Mouse (Mus musculus) liver, adult 2 months (tissue): ENCODE measurements at regions not wholly inside any gene's neighbourhood (a gene's known extent, or its start where the extent isn't known, plus 50 kb on each side); places are given as distances from the start of the nearest gene placed in this dataset.

Source experiments
- DNase-seq: peaks from one replicate; pipeline ENCODE4 v3.0.0-alpha.2; 2011; ENCODE audit warnings: low read depth, low spot score; ENCODE audit errors: extremely low read depth
- H3K27ac ChIP-seq: fragments of 200-500 bp; replicated peaks from 2 replicates; pipeline ENCODE4 v1.5.1; 2012; ENCODE audit warnings: low read depth, mild to moderate bottlenecking, control low read depth, inconsistent platforms, low read length; ENCODE audit not compliant: insufficient read depth
- H3K27me3 ChIP-seq: fragments of 200-500 bp; 2 replicates; pipeline ENCODE4 v1.6.1; 2012; ENCODE audit warnings: mild to moderate bottlenecking, moderate library complexity, low read length, inconsistent platforms; ENCODE audit not compliant: control insufficient read depth, insufficient read depth
- H3K36me3 ChIP-seq: fragments of 200-500 bp; 2 replicates; pipeline ENCODE4 v1.6.1; 2012; ENCODE audit warnings: low read length, inconsistent platforms; ENCODE audit not compliant: control insufficient read depth, insufficient read depth
- H3K4me1 ChIP-seq: fragments of 200-500 bp; 2 replicates; pipeline ENCODE4 v1.6.1; 2011; ENCODE audit warnings: low read length; ENCODE audit not compliant: control insufficient read depth, insufficient read depth
- H3K4me3 ChIP-seq: fragments of 200-500 bp; 2 replicates; pipeline ENCODE4 v1.5.1; 2011; ENCODE audit warnings: low read depth, mild to moderate bottlenecking, control low read depth, low read length, moderate library complexity; ENCODE audit not compliant: insufficient read depth
- H3K79me2 ChIP-seq: fragments of 200-500 bp; 2 replicates; pipeline ENCODE4 v1.6.1; 2012; ENCODE audit warnings: inconsistent platforms, mild to moderate bottlenecking, low read length, moderate library complexity; ENCODE audit not compliant: control insufficient read depth, insufficient read depth
- H3K9ac ChIP-seq: fragments of 200-500 bp; 2 replicates; pipeline ENCODE4 v1.6.1; 2012; ENCODE audit warnings: low read depth, mild to moderate bottlenecking, control low read depth, inconsistent platforms, low read length
- CTCF ChIP-seq: fragments of 200-500 bp; IDR thresholded peaks from 2 replicates; pipeline ENCODE4 v1.5.1; 2011; ENCODE audit warnings: low read depth, low read length, control low read depth
- POLR2A ChIP-seq: fragments of 200-500 bp; IDR thresholded peaks from 2 replicates; pipeline ENCODE4 v1.6.1; 2011; ENCODE audit warnings: low read length, control low read depth; ENCODE audit not compliant: insufficient read depth; ENCODE audit errors: extremely low read depth
- WGBS: fragments of 180-500 bp; shearing (Covaris S2); methylation state at CpG from one replicate; pipeline ENCODE4 v1.1.7; 2018; 5-methylcytosine and 5-hydroxymethylcytosine counted together

DNA sequence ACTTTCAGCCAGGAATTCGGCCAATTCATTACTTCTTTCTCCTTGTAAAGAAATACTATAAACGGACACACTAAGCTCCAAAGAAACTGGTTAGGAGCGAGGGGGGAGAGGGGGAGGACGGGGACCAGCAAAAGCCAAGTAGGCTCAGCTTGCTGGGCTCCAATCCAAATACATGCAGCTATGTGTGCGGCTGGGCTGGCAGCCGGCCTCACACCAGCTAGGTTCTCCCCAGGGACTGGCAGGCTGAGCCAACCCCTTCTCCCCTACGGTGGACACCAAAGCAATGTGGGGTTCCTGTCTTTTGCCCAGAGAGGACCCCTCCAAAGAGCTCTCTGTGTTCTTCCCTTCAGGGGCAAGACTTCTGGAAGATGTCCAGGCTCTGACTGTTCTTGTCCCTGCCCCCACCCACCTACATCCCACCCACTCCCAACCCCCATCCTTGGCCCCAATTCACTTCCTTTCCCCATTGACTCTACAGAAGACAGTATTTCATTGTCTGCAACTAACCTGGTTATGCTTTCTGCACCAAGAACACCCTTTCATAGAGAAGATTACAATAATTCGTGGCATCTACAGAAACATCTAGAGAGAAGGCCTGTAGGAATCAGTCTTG is 77.4 kb upstream of the Fyn start:
- no peak for DNase-seq
- Histone ChIP-seq H3K36me3 (no peaks in the 10 kb centered on the region), H3K9ac (no peak overlapping the region), H3K27me3 (no peaks in the 10 kb centered on the region), H3K27ac (no peak overlapping the region), H3K4me1 (no peaks in the 10 kb centered on the region; the same call in 1 of the 2 replicates), H3K79me2 (no peaks in the 10 kb centered on the region), H3K4me3 (no peak overlapping the region)
- TF ChIP-seq CTCF (no peak), POLR2A (no peak)
- 63% methylated on average over 8 of the region's 8 CpGs for WGBS

DNA sequence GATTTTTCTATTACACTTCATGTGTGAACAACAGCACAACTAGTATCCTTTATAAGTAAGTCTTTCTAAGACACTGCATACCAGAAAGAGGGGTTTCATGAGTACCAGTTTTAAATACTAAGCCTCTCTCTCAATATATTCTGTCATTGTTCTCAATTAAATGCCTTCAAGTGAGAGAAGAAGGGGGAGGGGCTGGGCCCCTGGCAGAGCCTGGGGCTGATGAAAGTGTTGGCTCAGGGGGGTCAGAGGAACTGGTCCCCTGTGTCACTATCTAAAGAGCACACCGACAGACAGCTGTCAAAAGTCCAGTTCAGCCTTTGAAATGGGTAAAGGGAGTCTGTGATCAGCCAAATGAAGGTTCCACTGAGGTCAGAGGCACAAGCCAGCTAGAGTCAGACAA is 78.4 kb upstream of the Fyn start:
- 67% methylated on average over 1 of the region's 1 CpGs for WGBS
- no peaks in the 10 kb centered on the region for H3K36me3 ChIP-seq
- no peaks in the 10 kb centered on the region for H3K79me2 ChIP-seq
- H3K4me3 ChIP-seq: no peak overlapping the region
- no peak overlapping the region for H3K27ac ChIP-seq
- DNase-seq: no peak
- H3K27me3 ChIP-seq: no peaks in the 10 kb centered on the region
- no peak overlapping the region for H3K9ac ChIP-seq
- H3K4me1 ChIP-seq: no peaks in the 10 kb centered on the region; the same call in 1 of the 2 replicates
- TF ChIP-seq CTCF (no peak), POLR2A (no peak)

DNA sequence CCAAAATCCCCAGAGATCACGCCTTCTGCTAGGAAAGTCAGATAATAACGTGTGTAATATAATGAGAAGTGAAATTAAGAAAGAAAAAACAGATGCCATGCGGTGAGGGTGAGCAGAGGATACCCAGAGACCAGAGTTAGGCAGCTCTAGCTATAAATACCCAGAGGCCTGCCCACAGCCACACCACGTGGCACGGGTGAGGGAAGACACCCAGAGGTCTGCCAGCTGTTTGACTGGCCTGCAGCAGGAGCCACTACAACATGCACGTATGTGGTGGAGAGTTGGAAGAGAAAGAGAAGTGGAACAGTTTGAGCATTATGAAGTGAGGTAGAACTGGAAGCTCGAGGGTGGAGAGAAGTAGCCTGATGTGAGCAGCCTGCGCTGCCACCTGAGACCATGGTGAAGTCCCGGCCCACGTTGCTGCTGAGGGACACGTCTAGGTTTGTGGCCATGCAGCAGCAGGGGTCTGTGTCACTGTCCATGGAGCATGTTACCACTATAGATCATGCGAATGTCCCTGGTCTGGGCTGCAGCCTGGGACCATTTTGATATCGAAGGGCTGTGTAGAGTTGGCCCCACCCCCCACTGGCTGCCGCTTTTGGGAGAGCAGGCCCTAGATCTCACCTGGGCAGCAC is 88.2 kb upstream of the Fyn start:
- WGBS: 85% methylated on average over 14 of the region's 14 CpGs
- Histone ChIP-seq H3K4me1 (no peaks in the 10 kb centered on the region), H3K79me2 (no peaks in the 10 kb centered on the region), H3K4me3 (no peak overlapping the region), H3K27me3 (no peaks in the 10 kb centered on the region), H3K27ac (no peak overlapping the region), H3K9ac (no peak overlapping the region), H3K36me3 (no peaks in the 10 kb centered on the region)
- TF ChIP-seq CTCF (no peak), POLR2A (no peak)
- no peak for DNase-seq

DNA sequence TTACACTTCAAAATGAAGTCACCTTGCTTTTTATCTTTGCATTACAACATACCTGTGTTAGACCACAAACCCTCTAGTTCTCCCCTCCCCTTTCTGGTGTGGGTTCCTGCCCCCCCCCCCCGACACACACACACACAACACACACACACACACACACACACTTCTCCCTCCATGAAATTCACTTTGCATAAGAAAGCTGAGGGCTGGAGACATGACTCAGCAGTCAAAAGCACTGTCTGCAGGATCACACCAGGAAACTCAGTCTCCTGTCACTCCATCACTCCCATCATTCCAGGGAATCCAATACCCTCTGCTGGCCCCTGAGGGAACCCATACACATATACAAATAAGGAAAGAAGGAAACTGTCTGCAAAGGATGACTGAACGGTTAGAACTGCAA is 94.5 kb upstream of the Fyn start:
- no peaks in the 10 kb centered on the region for H3K79me2 ChIP-seq
- no peaks in the 10 kb centered on the region for H3K36me3 ChIP-seq
- no peaks in the 10 kb centered on the region for H3K27me3 ChIP-seq
- TF ChIP-seq POLR2A: no peak
- no peak for TF ChIP-seq CTCF
- no peak overlapping the region for H3K9ac ChIP-seq
- no peaks in the 10 kb centered on the region for H3K4me1 ChIP-seq
- H3K27ac ChIP-seq: no peak overlapping the region
- no peak for DNase-seq
- no peak overlapping the region for H3K4me3 ChIP-seq
- WGBS: 58% methylated on average over 2 of the region's 2 CpGs

DNA sequence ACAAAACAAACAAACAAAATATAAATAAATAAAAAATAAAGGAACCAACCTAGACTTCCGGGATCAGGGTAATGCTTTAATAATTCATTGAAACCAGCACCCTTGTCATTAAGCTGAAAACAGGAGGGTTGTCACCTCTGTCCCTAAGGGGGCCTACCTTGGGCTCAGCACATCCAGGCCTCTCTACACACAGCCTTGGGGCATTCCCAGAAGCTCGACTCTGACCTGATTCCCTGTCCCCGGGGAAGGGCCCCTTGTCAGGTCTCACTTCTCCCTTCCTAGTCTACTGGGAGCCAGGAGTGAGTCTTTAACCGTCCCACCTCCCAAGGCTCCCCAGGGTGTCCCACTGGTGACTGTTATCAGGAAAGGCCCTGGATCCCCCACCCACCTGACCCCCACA is 95.2 kb upstream of the Fyn start:
- Histone ChIP-seq H3K36me3 (no peaks in the 10 kb centered on the region), H3K4me1 (no peaks in the 10 kb centered on the region), H3K27me3 (no peaks in the 10 kb centered on the region), H3K9ac (no peak overlapping the region), H3K4me3 (no peak overlapping the region), H3K27ac (no peak overlapping the region), H3K79me2 (no peaks in the 10 kb centered on the region)
- no peak for DNase-seq
- TF ChIP-seq POLR2A: no peak
- TF ChIP-seq CTCF: no peak
- 75% methylated on average over 4 of the region's 4 CpGs for WGBS

DNA sequence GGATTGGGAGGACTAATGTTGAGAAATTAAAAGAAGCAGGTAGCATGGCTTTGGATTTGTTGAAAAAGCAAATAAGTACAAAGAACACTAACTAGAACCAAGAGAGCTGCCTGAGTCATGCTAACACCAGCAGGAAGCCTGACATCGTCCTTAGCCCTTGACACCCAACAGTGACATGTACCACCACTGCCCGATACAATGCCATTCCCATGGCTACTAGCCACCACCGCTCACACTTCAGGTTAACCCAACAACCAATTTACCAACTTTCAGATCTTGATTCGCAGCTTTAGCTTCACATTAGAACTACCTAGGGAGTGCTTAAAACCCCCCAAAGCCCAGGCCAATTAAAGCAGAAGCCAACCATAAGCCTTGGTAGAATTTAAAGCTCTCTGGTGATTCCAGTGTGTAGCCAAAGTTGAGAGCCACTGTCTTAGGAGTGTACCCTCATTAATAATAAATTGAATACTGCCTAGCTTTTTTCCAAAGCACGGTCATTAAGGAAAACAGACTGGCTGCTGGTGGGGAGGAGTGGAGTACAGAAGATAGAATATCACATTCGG is 96.2 kb upstream of the Fyn start:
- Histone ChIP-seq H3K27ac (no peak overlapping the region), H3K4me3 (no peak overlapping the region), H3K9ac (no peak overlapping the region), H3K4me1 (no peaks in the 10 kb centered on the region), H3K36me3 (no peaks in the 10 kb centered on the region), H3K79me2 (no peaks in the 10 kb centered on the region), H3K27me3 (no peaks in the 10 kb centered on the region)
- 79% methylated on average over 6 of the region's 6 CpGs for WGBS
- TF ChIP-seq POLR2A (no peak), CTCF (no peak)
- no peak for DNase-seq
